Mouse (Mus musculus): Measurements from ENCODE around the gene Hist1h2ag. TPM values are rescaled to one million over a fixed set of nuclear protein-coding genes. Genes with fewer than 3 reads are reported as not detected.

The Hist1h2ag gene
- polyA plus RNA-seq, 1 experiment from 2014 or later = 33.8 TPM

DNA sequence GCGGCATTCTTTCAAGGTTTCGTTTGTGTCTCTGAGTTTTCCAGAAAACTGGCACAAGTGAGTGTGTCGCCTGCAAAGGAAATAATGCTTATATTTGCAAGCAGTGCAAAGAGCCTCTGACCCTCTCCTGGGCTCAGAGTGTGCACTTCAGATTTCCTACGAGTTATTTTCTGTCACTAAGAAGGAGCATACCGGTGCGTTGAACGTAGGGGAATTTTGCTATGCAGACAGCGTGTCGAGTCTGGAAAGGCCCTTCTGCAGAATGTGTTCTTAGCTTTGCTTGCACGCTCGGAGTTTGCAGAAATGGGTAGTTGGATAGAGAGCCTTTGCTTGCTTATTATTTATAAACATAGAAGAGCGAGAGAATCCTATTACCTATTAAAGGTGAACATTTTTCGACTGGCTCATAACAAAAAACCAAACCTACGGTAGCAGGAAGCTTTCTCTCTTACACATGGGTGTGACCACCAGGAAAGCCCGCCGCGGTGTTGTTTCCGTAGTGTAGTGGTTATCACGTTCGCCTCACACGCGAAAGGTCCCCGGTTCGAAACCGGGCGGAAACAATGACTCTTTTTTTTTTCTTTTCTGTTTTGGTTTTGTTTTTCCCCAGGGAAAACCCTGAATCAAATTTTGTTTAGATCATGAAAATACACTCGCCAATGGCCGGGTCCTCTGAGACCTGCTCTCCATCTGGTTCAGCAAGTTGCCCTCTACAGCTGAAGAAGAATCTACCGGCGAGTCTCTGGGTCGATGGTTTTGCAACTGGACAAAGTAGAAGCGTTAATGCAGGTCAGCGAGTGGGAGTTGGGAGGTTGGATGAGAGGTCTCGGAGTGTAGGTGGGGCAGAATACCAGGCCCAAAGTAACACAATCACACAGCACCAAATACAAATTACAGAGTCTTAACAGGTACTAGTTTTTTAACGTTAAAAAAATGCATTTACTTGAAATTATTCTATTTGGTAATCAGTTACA lies 16.4 kb downstream of the Hist1h2ag start:
- DNase-seq (ENCODE audit: low spot score) (peak; percentile 89), ATAC-seq (replicated peaks; ENCODE audit: low FRiP score, low read depth) (peak; percentile 57; the same call in 1 of the 2 replicates)
- Histone ChIP-seq H3K27me3 (ENCODE audit: insufficient read depth, low read length) (no peaks in the 10 kb centered on the region), H3K9ac (ENCODE audit: low read depth, low read length) (peak overlapping the region; percentile 43), H3K27ac (no peak overlapping the region), H3K4me3 (replicated peaks; ENCODE audit: low read depth, low read length) (peak overlapping the region; percentile 46), H3K4me1 (replicated peaks; ENCODE audit: insufficient read depth, low read length) (no peaks in the 10 kb centered on the region), H3K9me3 (replicated peaks; ENCODE audit: low read length) (no peaks in the 10 kb centered on the region), H3K4me2 (ENCODE audit: low read length) (peak overlapping the region; percentile 60), H3K36me3 (ENCODE audit: insufficient read depth, low read length) (no peaks in the 10 kb centered on the region)
- WGBS = 2% methylated on average over 35 of the region's 35 CpGs
- TF ChIP-seq CTCF (IDR thresholded peaks at IDR 0.05; ENCODE audit: low read depth) = no peak

DNA sequence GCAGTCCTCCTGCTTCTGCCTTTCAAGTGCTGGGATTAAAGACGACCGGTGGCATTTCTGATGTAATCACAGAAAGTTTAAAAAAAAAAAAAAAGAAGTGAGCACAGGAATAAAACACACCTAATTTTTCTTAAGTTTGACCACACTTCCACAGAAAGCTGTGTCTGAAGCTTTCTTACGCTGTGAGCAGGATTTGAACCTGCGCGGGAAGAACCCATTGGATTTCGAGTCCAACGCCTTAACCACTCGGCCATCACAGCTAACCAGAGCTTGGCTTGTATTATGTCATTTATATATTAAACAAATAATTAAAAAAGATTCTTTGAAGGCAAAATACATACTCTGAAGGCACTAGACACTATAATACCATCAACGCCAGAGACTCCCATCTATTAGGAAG lies 20.5 kb downstream of the Hist1h2ag start:
- Histone ChIP-seq H3K36me3 (ENCODE audit: insufficient read depth, low read length) (no peaks in the 10 kb centered on the region), H3K4me1 (replicated peaks; ENCODE audit: insufficient read depth, low read length) (no peaks in the 10 kb centered on the region), H3K27me3 (ENCODE audit: insufficient read depth, low read length) (peaks cover 12% of the 10 kb centered on the region; the same call in 1 of the 2 replicates), H3K9ac (ENCODE audit: low read depth, low read length) (peak overlapping the region; percentile 52; the same call in 1 of the 2 replicates), H3K27ac (no peak overlapping the region), H3K9me3 (replicated peaks; ENCODE audit: low read length) (no peaks in the 10 kb centered on the region), H3K4me2 (ENCODE audit: low read length) (peak overlapping the region; percentile 77), H3K4me3 (replicated peaks; ENCODE audit: low read depth, low read length) (peak overlapping the region; percentile 48)
- DNase-seq (ENCODE audit: low spot score) (peak; percentile 88), ATAC-seq (replicated peaks; ENCODE audit: low FRiP score, low read depth) (peak; percentile 77)
- no peak for TF ChIP-seq CTCF (IDR thresholded peaks at IDR 0.05; ENCODE audit: low read depth)
- under 1% methylated on average over 9 of the region's 9 CpGs for WGBS

DNA sequence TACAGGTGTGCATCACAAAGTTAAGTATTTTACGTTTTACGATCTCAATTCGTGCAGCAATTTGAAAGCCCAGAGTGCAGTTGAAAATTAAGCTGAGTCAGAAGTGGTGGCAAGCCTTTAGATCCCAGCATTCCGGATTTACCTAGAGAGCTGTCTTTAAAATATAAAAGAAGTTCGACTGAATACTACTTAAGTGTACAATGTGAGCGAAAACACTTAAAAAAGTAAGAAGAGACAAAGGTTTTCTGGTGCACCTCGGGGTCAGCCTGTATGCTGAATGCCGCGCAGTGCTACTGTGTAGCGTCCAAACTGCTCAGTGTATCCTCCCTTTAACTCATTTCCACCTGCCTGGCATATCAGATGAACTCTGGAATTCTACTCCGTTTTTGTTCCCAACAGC lies 21.2 kb downstream of the Hist1h2ag start:
- Histone ChIP-seq H3K4me2 (ENCODE audit: low read length) (peak overlapping the region; percentile 77), H3K27me3 (ENCODE audit: insufficient read depth, low read length) (peaks cover 13% of the 10 kb centered on the region; the same call in 1 of the 2 replicates), H3K27ac (no peak overlapping the region), H3K4me1 (replicated peaks; ENCODE audit: insufficient read depth, low read length) (no peaks in the 10 kb centered on the region), H3K4me3 (replicated peaks; ENCODE audit: low read depth, low read length) (peak overlapping the region; percentile 48), H3K9me3 (replicated peaks; ENCODE audit: low read length) (no peaks in the 10 kb centered on the region), H3K36me3 (ENCODE audit: insufficient read depth, low read length) (no peaks in the 10 kb centered on the region), H3K9ac (ENCODE audit: low read depth, low read length) (peak overlapping the region; percentile 52)
- peak; percentile 51 for DNase-seq (ENCODE audit: low spot score)
- WGBS = under 1% methylated on average over 11 of the region's 11 CpGs
- no peak for TF ChIP-seq CTCF (IDR thresholded peaks at IDR 0.05; ENCODE audit: low read depth)
- ATAC-seq (replicated peaks; ENCODE audit: low FRiP score, low read depth) = no peak

DNA sequence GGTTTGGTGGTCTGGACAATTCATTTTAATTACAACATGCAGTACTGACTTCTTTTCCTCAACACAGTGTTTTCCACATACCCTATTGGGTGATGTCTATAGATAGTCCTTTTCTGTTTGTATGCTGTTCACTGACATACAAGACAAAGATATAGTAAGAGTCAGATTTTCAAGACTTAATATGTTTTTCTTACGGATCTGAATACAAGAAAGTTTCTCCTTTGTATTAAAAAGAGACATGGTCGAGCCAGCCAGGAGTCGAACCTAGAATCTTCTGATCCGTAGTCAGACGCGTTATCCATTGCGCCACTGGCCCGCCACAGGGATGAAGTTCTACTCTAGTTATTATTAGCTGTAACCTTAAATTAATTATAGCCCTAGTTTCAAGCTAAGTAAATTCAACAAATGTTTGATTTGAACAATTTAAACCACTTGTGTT lies 21.8 kb downstream of the Hist1h2ag start:
- Histone ChIP-seq H3K4me2 (ENCODE audit: low read length) (peak overlapping the region; percentile 77), H3K9ac (ENCODE audit: low read depth, low read length) (peak overlapping the region; percentile 18; the same call in 1 of the 2 replicates), H3K4me3 (replicated peaks; ENCODE audit: low read depth, low read length) (peak overlapping the region; percentile 48), H3K27ac (no peak overlapping the region), H3K27me3 (ENCODE audit: insufficient read depth, low read length) (peaks cover 19% of the 10 kb centered on the region), H3K4me1 (replicated peaks; ENCODE audit: insufficient read depth, low read length) (no peaks in the 10 kb centered on the region), H3K9me3 (replicated peaks; ENCODE audit: low read length) (no peaks in the 10 kb centered on the region), H3K36me3 (ENCODE audit: insufficient read depth, low read length) (no peaks in the 10 kb centered on the region)
- WGBS = under 1% methylated on average over 8 of the region's 8 CpGs
- DNase-seq (ENCODE audit: low spot score) (peak; percentile 75), ATAC-seq (replicated peaks; ENCODE audit: low FRiP score, low read depth) (peak; percentile 65)
- TF ChIP-seq CTCF (IDR thresholded peaks at IDR 0.05; ENCODE audit: low read depth) = no peak

- Histone ChIP-seq H3K36me3 (ENCODE audit: insufficient read depth, low read length) (no peaks in the 10 kb centered on the region), H3K27ac (no peak overlapping the region), H3K27me3 (ENCODE audit: insufficient read depth, low read length) (peaks cover 21% of the 10 kb centered on the region), H3K4me2 (ENCODE audit: low read length) (peak overlapping the region; percentile 77), H3K9ac (ENCODE audit: low read depth, low read length) (peak overlapping the region; percentile 18; the same call in 1 of the 2 replicates), H3K4me3 (replicated peaks; ENCODE audit: low read depth, low read length) (peak overlapping the region; percentile 48), H3K4me1 (replicated peaks; ENCODE audit: insufficient read depth, low read length) (no peaks in the 10 kb centered on the region), H3K9me3 (replicated peaks; ENCODE audit: low read length) (no peaks in the 10 kb centered on the region)
- ATAC-seq (replicated peaks; ENCODE audit: low FRiP score, low read depth) (no peak), DNase-seq (ENCODE audit: low spot score) (peak; percentile 52)
- WGBS = 1% methylated on average over 44 of the region's 44 CpGs
- TF ChIP-seq CTCF (IDR thresholded peaks at IDR 0.05; ENCODE audit: low read depth) = no peak
These were observed 22.6 kb downstream of the Hist1h2ag start for GRCm38 (mm10) chr13:22019934-22020835.

Measured in kidney, postnatal 0 days (tissue).